Mouse (Mus musculus): ENCODE measurements around the gene R3hdm2. TPM values are rescaled to one million over a fixed set of nuclear protein-coding genes. Genes with fewer than 3 reads are reported as not detected.

The R3hdm2 gene
- polyA plus RNA-seq, 1 experiment from 2014 or later: 21.1 TPM

GRCm38 (mm10) chr10:127490160-127491127 is 110.3 kb downstream of the R3hdm2 start:
- Histone ChIP-seq H3K9me3 (ENCODE audit: low read length) (no peaks in the 10 kb centered on the region), H3K27ac (ENCODE audit: low read length) (no peak overlapping the region), H3K4me1 (ENCODE audit: insufficient read depth, low read depth, low read length) (no peaks in the 10 kb centered on the region), H3K4me2 (replicated peaks; ENCODE audit: low read depth, low read length) (no peak overlapping the region), H3K4me3 (ENCODE audit: low read depth, low read length) (no peak overlapping the region), H3K36me3 (ENCODE audit: insufficient read depth, low read length) (peaks cover 38% of the 10 kb centered on the region), H3K27me3 (replicated peaks; ENCODE audit: insufficient read depth, low read length) (no peaks in the 10 kb centered on the region), H3K9ac (replicated peaks; ENCODE audit: low read depth) (no peak overlapping the region)
- DNase-seq (ENCODE audit: low spot score) (no peak), ATAC-seq (no peak)
- TF ChIP-seq CTCF (IDR thresholded peaks at IDR 0.05) (no peak), EP300 (IDR thresholded peaks at IDR 0.05) (no peak)
- 91% methylated on average over 18 of the region's 18 CpGs for WGBS

DNA sequence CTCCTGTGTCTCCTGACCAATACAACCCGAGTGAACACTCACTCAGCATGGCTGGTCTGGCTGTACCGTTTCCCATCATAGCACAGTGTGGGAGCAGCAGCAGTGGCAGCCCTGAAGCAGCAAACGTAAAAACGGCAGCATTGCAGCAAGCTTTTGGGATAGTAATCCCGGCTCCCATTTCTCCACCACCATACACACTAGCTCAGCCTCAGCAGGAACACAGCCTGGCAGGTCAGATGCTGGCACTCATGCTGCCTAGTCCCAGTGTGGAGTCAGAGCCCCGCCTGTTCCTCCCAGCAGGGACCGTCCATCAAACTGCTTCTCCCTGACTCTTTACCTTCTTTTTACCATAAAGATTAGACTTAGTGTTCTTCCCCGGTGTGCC is 111.0 kb downstream of the R3hdm2 start:
- no peak overlapping the region for H3K4me2 ChIP-seq (replicated peaks; ENCODE audit: low read depth, low read length)
- no peak overlapping the region for H3K9ac ChIP-seq (replicated peaks; ENCODE audit: low read depth)
- 86% methylated on average over 8 of the region's 8 CpGs for WGBS
- no peak for TF ChIP-seq EP300 (IDR thresholded peaks at IDR 0.05)
- no peak for TF ChIP-seq CTCF (IDR thresholded peaks at IDR 0.05)
- H3K9me3 ChIP-seq (ENCODE audit: low read length): no peaks in the 10 kb centered on the region
- H3K4me3 ChIP-seq (ENCODE audit: low read depth, low read length): no peak overlapping the region
- DNase-seq (ENCODE audit: low spot score) (no peak), ATAC-seq (no peak)
- H3K27me3 ChIP-seq (replicated peaks; ENCODE audit: insufficient read depth, low read length): no peaks in the 10 kb centered on the region
- peaks cover 38% of the 10 kb centered on the region for H3K36me3 ChIP-seq (ENCODE audit: insufficient read depth, low read length)
- no peaks in the 10 kb centered on the region for H3K4me1 ChIP-seq (ENCODE audit: insufficient read depth, low read depth, low read length)
- no peak overlapping the region for H3K27ac ChIP-seq (ENCODE audit: low read length)

GRCm38 (mm10) chr10:127492118-127492517 is 112.0 kb downstream of the R3hdm2 start:
- no peaks in the 10 kb centered on the region for H3K27me3 ChIP-seq (replicated peaks; ENCODE audit: insufficient read depth, low read length)
- peaks cover 38% of the 10 kb centered on the region for H3K36me3 ChIP-seq (ENCODE audit: insufficient read depth, low read length)
- no peaks in the 10 kb centered on the region for H3K9me3 ChIP-seq (ENCODE audit: low read length)
- ATAC-seq (no peak), DNase-seq (ENCODE audit: low spot score) (no peak)
- no peak overlapping the region for H3K9ac ChIP-seq (replicated peaks; ENCODE audit: low read depth)
- H3K4me2 ChIP-seq (replicated peaks; ENCODE audit: low read depth, low read length): no peak overlapping the region
- TF ChIP-seq EP300 (IDR thresholded peaks at IDR 0.05) (no peak), CTCF (IDR thresholded peaks at IDR 0.05) (no peak)
- H3K27ac ChIP-seq (ENCODE audit: low read length): no peak overlapping the region
- H3K4me1 ChIP-seq (ENCODE audit: insufficient read depth, low read depth, low read length): no peaks in the 10 kb centered on the region
- 74% methylated on average over 3 of the region's 3 CpGs for WGBS
- no peak overlapping the region for H3K4me3 ChIP-seq (ENCODE audit: low read depth, low read length)

DNA sequence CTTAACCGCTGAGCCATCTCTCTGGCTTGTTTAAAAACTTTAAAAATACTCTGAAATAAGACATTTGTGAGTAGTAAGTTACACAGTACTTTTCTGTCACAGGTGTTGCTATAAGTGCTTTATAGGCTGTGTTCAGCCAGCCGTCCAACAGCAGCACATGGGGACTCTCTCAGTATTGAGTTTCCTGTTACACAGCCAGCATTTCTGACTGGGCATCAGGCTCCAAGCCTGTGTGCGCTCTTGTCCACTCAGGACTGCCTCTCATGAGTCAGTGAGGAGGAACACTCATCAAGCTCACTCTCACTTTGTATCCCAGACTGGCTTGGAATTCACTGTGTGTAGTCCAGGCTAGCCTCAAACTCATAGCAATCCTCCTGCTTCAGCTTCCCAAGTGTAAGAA is 116.0 kb downstream of the R3hdm2 start:
- no peaks in the 10 kb centered on the region for H3K9me3 ChIP-seq (ENCODE audit: low read length)

GRCm38 (mm10) chr10:127499516-127499915 is 119.4 kb downstream of the R3hdm2 start:
- H3K4me1 ChIP-seq (ENCODE audit: insufficient read depth, low read depth, low read length): no peaks in the 10 kb centered on the region
- peaks cover 23% of the 10 kb centered on the region for H3K36me3 ChIP-seq (ENCODE audit: insufficient read depth, low read length)

More for the DNA sequence above, 116.0 kb downstream of the R3hdm2 start:
- H3K4me2 ChIP-seq (replicated peaks; ENCODE audit: low read depth, low read length): no peak overlapping the region
- H3K4me3 ChIP-seq (ENCODE audit: low read depth, low read length): no peak overlapping the region
- H3K27ac ChIP-seq (ENCODE audit: low read length): no peak overlapping the region
- ATAC-seq (no peak), DNase-seq (ENCODE audit: low spot score) (no peak)
- no peaks in the 10 kb centered on the region for H3K4me1 ChIP-seq (ENCODE audit: insufficient read depth, low read depth, low read length)
- no peaks in the 10 kb centered on the region for H3K27me3 ChIP-seq (replicated peaks; ENCODE audit: insufficient read depth, low read length)
- TF ChIP-seq CTCF (IDR thresholded peaks at IDR 0.05): no peak
- no peak for TF ChIP-seq EP300 (IDR thresholded peaks at IDR 0.05)
- H3K36me3 ChIP-seq (ENCODE audit: insufficient read depth, low read length): peaks cover 37% of the 10 kb centered on the region
- 88% methylated on average over 3 of the region's 3 CpGs for WGBS
- H3K9ac ChIP-seq (replicated peaks; ENCODE audit: low read depth): no peak overlapping the region

GRCm38 (mm10) chr10:127500042-127500441 is 119.9 kb downstream of the R3hdm2 start:
- Histone ChIP-seq H3K27ac (ENCODE audit: low read length) (no peak overlapping the region), H3K4me3 (ENCODE audit: low read depth, low read length) (no peak overlapping the region), H3K9ac (replicated peaks; ENCODE audit: low read depth) (no peak overlapping the region), H3K36me3 (ENCODE audit: insufficient read depth, low read length) (peaks cover 19% of the 10 kb centered on the region), H3K4me1 (ENCODE audit: insufficient read depth, low read depth, low read length) (no peaks in the 10 kb centered on the region), H3K4me2 (replicated peaks; ENCODE audit: low read depth, low read length) (no peak overlapping the region), H3K27me3 (replicated peaks; ENCODE audit: insufficient read depth, low read length) (no peaks in the 10 kb centered on the region), H3K9me3 (ENCODE audit: low read length) (no peaks in the 10 kb centered on the region)
- 85% methylated on average over 4 of the region's 4 CpGs for WGBS
- ATAC-seq (no peak), DNase-seq (ENCODE audit: low spot score) (no peak)
- no peak for TF ChIP-seq EP300 (IDR thresholded peaks at IDR 0.05)

More at GRCm38 (mm10) chr10:127499516-127499915, 119.4 kb downstream of the R3hdm2 start:
- H3K4me2 ChIP-seq (replicated peaks; ENCODE audit: low read depth, low read length): no peak overlapping the region
- no peaks in the 10 kb centered on the region for H3K9me3 ChIP-seq (ENCODE audit: low read length)
- no peak for DNase-seq (ENCODE audit: low spot score)
- H3K27ac ChIP-seq (ENCODE audit: low read length): no peak overlapping the region
- no peak for TF ChIP-seq CTCF (IDR thresholded peaks at IDR 0.05)
- WGBS: 81% methylated on average over 5 of the region's 5 CpGs
- H3K27me3 ChIP-seq (replicated peaks; ENCODE audit: insufficient read depth, low read length): no peaks in the 10 kb centered on the region
- no peak for ATAC-seq
- H3K4me3 ChIP-seq (ENCODE audit: low read depth, low read length): no peak overlapping the region
- no peak overlapping the region for H3K9ac ChIP-seq (replicated peaks; ENCODE audit: low read depth)
